Mouse (Mus musculus): ENCODE measurements at regions not wholly inside any gene's neighbourhood (a gene's known extent, or its start where the extent isn't known, plus 50 kb on each side); places are given as distances from the start of the nearest gene placed in this dataset.

DNA sequence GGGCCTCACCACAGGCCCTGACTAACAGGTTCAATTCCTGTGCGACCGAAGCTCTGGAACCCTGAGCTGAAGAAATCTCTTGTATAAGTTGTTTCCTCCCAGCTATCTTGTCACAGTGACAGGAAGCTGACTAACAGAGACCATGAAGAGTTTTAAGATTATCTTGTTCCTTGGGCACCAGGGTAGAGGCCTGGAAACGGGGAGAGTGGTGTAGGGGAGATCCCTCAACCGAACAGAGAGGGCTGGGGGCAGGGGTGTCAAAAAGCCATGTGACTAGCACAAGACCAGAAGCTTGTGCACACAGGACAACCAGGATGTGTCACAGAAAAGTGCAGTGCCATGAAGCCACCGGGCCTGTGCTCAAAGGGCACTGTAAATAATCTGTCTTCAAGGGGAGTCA is 67.7 kb upstream of the Slc38a2 start:
- WGBS: 88% methylated on average over 5 of the region's 5 CpGs
- Histone ChIP-seq H3K4me3 (replicated peaks) (no peak overlapping the region), H3K9ac (no peak overlapping the region), H3K27ac (no peak overlapping the region), H3K4me2 (no peak overlapping the region), H3K36me3 (no peaks in the 10 kb centered on the region), H3K9me3 (replicated peaks) (no peaks in the 10 kb centered on the region), H3K4me1 (peaks cover 27% of the 10 kb centered on the region), H3K27me3 (no peaks in the 10 kb centered on the region)
- no peak for ATAC-seq (replicated peaks; ENCODE audit: low FRiP score)

DNA sequence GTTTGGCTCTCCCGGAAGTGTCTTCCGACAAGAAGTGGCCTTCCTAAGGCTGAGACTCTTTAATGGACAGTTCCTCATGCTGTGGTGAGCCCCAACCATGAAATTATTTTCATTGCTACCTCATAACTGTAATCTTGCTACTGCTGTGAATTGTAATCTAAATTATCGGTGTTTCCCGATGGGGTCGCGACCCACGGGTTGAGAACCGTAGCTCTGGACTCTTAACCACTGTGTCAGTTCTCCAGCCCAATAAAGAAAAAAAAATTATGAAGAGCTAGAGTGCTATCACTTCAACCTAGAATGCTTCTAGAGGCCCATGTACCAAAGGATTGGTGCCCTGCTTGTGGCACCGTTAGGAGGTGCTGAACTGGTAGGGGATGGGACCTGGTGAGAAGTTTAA is 66.7 kb upstream of the Slc38a2 start:
- no peak for ATAC-seq (replicated peaks; ENCODE audit: low FRiP score)
- no peaks in the 10 kb centered on the region for H3K27me3 ChIP-seq
- H3K9me3 ChIP-seq (replicated peaks): no peaks in the 10 kb centered on the region
- no peak overlapping the region for H3K27ac ChIP-seq
- H3K4me2 ChIP-seq: no peak overlapping the region
- peaks cover 27% of the 10 kb centered on the region for H3K4me1 ChIP-seq
- H3K4me3 ChIP-seq (replicated peaks): no peak overlapping the region
- no peaks in the 10 kb centered on the region for H3K36me3 ChIP-seq
- H3K9ac ChIP-seq: no peak overlapping the region
- 93% methylated on average over 9 of the region's 9 CpGs for WGBS

DNA sequence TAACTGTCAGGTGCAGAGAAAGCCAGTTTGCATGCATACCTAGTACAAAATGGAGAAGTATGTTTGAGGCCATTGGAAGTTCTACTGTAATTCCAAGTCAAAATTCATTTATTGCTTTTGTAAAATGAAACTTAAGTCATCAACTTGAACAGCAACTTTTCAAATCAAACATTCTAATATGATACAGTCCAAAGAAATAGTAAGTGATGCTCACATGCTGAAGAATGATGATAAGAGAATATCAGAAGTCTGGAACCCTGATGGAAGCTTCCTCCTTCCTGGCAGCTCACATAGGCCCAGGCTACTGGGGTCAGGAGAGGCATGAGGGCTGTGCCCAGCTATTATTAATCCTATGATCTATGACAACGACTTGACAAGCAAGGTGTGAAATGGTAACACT is 64.1 kb upstream of the Slc38a2 start:
- no peaks in the 10 kb centered on the region for H3K36me3 ChIP-seq
- no peak overlapping the region for H3K4me3 ChIP-seq (replicated peaks)
- H3K27me3 ChIP-seq: no peaks in the 10 kb centered on the region
- no peak overlapping the region for H3K9ac ChIP-seq
- WGBS: 64% methylated on average over 1 of the region's 1 CpGs
- H3K9me3 ChIP-seq (replicated peaks): no peaks in the 10 kb centered on the region
- ATAC-seq (replicated peaks; ENCODE audit: low FRiP score): no peak
- no peak overlapping the region for H3K27ac ChIP-seq
- peaks cover 20% of the 10 kb centered on the region for H3K4me1 ChIP-seq
- H3K4me2 ChIP-seq: no peak overlapping the region

DNA sequence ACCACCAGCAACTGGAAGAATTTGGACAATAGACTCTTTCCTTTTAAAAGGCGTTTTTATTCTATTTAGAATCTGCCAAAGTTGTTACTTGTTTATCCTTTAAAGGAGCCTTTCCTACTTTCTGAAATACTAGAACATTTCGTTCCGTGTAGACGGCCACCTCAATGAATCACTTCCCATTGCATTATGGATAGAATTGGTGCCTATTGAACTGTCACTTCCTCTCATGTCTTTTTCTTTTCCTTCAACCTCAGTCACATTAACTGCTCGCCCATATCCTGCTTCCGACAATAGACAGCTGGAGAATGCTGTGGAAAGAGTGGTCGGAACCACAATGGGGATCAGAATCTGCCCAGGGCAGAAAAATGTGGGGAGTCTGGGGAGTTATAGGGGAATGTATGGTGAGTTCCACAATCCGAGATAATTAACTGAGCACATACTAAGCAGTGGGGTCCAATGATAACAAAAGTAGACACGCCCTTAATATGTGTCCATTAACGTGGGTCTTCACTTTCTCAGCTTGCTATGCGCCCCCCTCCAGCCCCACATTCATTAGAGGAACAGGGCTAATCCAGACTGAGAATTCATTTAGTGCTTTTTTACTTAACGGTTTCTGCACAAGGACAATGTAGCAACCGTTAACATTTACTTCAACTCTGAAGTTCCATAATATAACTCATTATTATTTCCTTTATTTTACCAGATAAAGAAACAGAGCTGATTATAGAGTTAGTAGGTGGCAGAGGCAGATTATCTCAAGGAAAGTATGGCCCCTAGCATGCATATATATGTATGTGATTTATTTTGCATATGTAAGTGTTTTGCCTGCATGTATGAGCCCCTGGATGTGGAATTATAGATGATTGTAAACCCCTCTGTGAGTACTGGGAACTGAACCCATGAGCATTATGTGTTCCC is 59.8 kb upstream of the Slc38a2 start:
- H3K36me3 ChIP-seq: no peaks in the 10 kb centered on the region
- no peak overlapping the region for H3K4me3 ChIP-seq (replicated peaks)
- peak overlapping the region; percentile 54; the same call in 1 of the 2 replicates for H3K27ac ChIP-seq
- no peaks in the 10 kb centered on the region for H3K27me3 ChIP-seq
- H3K9me3 ChIP-seq (replicated peaks): no peaks in the 10 kb centered on the region
- no peak for ATAC-seq (replicated peaks; ENCODE audit: low FRiP score)
- 68% methylated on average over 13 of the region's 13 CpGs for WGBS
- no peak overlapping the region for H3K9ac ChIP-seq
- peaks cover 34% of the 10 kb centered on the region for H3K4me1 ChIP-seq
- H3K4me2 ChIP-seq: no peak overlapping the region

DNA sequence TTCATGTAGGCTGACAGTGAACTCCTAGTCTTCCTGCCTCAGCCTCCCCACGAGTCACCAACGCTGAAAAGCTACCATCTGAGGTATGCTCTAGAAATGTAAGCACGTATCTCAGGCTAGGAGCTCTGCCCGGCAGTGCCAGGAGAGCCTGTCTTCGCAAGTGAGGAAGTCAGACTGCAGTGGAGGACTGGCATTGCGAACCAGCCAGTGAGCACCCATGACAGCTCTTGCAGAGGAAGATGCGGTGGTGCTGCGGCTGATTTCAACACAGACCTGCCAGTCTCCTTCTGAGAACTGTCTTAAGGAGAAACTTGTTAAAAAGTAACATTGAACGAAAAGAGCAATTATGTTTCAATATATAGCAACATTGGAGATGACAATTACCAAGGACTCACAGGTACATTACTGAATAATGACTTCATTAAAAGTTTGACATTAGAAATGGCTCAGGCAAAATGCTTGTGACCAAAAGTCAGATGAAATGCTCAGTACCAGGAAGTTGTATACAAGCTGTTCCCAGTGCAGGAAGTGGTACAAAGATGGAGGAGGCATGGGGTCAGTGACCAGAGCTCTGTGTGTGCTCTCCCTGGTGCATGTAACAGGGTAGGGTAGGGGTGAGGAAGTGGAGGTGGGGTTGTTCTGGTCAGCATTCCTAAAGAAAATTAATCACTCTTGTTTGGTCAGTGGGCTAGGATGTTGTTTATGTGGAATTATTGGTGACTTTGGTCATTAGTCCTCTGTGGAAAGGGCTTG is 58.1 kb upstream of the Slc38a2 start:
- whole genome bisulfite sequencing: 79% methylated on average over 9 of the region's 9 CpGs
- Histone ChIP-seq H3K27me3 (no peaks in the 10 kb centered on the region), H3K4me1 (peaks cover 34% of the 10 kb centered on the region), H3K27ac (peak overlapping the region; percentile 41; the same call in 1 of the 2 replicates), H3K4me3 (replicated peaks) (no peak overlapping the region), H3K4me2 (no peak overlapping the region), H3K9me3 (replicated peaks) (no peaks in the 10 kb centered on the region), H3K9ac (no peak overlapping the region), H3K36me3 (no peaks in the 10 kb centered on the region)
- no peak for ATAC-seq (replicated peaks; ENCODE audit: low FRiP score)

DNA sequence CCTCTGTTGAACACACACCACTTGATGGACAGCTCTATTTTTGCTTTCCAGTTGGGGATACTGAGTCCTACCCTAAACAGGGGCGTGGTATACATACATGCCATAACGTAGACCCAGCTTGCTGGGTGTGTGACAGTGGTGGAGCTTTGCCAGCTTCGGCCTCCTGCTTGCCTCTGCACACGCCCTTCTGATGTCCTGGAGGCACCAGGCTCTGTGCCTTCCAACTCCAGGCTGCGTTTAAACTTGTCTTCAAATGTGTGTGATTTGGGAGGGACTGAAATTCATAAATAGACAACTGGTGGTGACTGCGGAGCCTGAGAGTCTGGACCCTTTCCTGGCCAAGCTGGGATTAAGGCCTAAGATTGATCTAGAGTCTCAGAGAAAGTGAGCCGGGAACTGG is 56.9 kb upstream of the Slc38a2 start:
- no peak for ATAC-seq (replicated peaks; ENCODE audit: low FRiP score)
- no peak overlapping the region for H3K9ac ChIP-seq
- H3K27ac ChIP-seq: peak overlapping the region; percentile 27; the same call in 1 of the 2 replicates
- no peaks in the 10 kb centered on the region for H3K9me3 ChIP-seq (replicated peaks)
- H3K4me3 ChIP-seq (replicated peaks): no peak overlapping the region
- H3K4me1 ChIP-seq: peaks cover 34% of the 10 kb centered on the region
- no peak overlapping the region for H3K4me2 ChIP-seq
- H3K36me3 ChIP-seq: no peaks in the 10 kb centered on the region
- WGBS: 69% methylated on average over 7 of the region's 7 CpGs
- no peaks in the 10 kb centered on the region for H3K27me3 ChIP-seq

DNA sequence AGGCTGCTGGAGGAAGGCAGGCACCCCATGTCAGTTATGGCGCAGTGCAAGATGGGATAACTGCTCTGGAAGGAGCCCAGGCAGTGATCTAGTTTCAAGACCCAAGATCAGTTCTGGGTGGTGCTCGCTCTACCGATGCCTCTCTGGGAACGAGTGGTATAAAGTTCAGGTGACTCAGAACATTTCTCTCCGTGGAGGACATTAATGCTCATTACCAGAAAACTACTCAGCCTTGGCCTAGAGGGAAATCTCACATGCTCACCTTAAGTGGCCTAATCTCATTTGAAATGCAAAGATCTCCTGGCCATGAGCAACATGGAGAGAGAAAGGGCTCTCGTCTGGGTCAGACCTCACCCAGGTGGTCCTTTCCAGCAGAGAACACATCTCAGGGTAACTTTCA is 56.4 kb upstream of the Slc38a2 start:
- Histone ChIP-seq H3K36me3 (no peaks in the 10 kb centered on the region), H3K4me2 (no peak overlapping the region), H3K4me1 (peaks cover 34% of the 10 kb centered on the region), H3K27me3 (no peaks in the 10 kb centered on the region), H3K9ac (no peak overlapping the region), H3K4me3 (replicated peaks) (no peak overlapping the region), H3K27ac (no peak overlapping the region), H3K9me3 (replicated peaks) (no peaks in the 10 kb centered on the region)
- WGBS: 63% methylated on average over 6 of the region's 6 CpGs
- ATAC-seq (replicated peaks; ENCODE audit: low FRiP score): no peak

DNA sequence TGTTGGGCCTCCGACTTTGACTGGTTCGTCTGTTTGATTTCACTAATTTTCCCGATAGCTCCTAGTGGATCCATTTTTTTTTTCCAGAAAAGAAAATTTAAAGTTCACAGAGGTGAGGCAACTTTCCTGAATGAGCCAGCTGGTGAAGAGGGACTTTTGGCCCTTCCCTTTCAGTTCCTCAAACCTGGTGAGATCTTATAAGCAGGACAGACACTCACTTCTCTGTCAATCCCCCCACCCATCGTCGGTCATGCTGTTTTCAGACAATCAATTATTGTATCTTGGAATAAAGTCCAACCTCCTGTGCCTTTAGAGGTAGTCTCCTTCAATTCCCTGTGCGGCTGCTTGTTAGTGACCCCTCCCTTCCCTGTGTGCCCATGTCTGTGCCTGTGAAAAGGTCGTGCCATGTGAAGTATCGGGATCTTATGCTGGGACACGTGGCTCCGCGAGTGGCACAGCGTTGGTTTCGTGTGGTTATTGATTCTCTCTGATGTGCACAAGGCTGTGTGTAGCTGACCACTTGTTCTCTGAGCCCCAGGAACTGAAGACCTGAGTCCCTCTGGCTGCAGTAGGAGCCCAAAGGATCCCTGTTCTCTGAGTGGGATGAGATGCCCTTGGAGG is 55.9 kb upstream of the Slc38a2 start:
- no peak for ATAC-seq (replicated peaks; ENCODE audit: low FRiP score)
- H3K27me3 ChIP-seq: no peaks in the 10 kb centered on the region
- H3K9ac ChIP-seq: no peak overlapping the region
- H3K9me3 ChIP-seq (replicated peaks): no peaks in the 10 kb centered on the region
- H3K4me3 ChIP-seq (replicated peaks): no peak overlapping the region
- WGBS: 93% methylated on average over 13 of the region's 13 CpGs
- H3K4me1 ChIP-seq: peaks cover 34% of the 10 kb centered on the region
- no peaks in the 10 kb centered on the region for H3K36me3 ChIP-seq
- no peak overlapping the region for H3K4me2 ChIP-seq
- no peak overlapping the region for H3K27ac ChIP-seq

DNA sequence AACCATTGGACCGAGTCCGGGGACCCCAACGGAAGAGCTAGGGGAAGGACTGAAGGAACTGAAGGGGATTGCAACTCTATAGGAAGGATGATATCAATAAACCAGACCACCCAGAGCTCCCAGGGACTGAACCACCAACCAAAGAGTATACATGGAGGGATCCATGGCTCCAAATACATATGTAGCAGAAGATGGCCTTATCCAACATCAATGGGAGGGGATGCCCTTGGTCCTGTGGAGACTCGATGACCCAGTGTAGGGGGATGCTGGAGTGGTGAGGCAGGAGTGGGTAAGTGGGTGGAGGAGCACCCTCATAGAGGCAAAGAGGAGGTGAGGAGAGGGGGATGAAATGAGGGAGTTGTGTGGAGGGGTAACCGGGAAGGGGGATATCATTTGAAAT is 54.5 kb upstream of the Slc38a2 start:
- H3K4me1 ChIP-seq: peaks cover 27% of the 10 kb centered on the region
- H3K36me3 ChIP-seq: no peaks in the 10 kb centered on the region
- no peaks in the 10 kb centered on the region for H3K9me3 ChIP-seq (replicated peaks)
- no peaks in the 10 kb centered on the region for H3K27me3 ChIP-seq
- H3K4me2 ChIP-seq: no peak overlapping the region
- WGBS: 94% methylated on average over 5 of the region's 5 CpGs
- no peak overlapping the region for H3K4me3 ChIP-seq (replicated peaks)
- ATAC-seq (replicated peaks; ENCODE audit: low FRiP score): no peak
- no peak overlapping the region for H3K27ac ChIP-seq
- no peak overlapping the region for H3K9ac ChIP-seq

DNA sequence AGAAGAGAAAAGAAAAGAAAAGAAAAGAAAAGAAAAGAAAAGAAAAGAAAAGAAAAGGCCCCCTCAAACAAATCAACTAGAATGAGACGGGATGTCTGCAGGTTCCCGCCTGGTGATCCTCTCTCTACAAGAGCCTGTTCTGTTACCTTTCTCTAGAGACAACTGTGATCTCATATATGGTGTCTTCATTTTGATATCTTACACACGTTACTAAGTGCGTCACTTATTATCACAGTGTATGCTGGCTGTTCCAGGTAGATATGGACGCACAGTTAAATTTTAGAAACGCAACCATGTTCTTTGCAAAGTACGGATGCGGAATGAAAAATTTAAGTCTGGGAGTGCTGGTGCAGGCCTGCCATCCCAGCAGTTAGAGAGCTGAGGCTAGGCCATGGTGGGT is 53.2 kb upstream of the Slc38a2 start:
- Histone ChIP-seq H3K4me2 (no peak overlapping the region), H3K27me3 (no peaks in the 10 kb centered on the region), H3K9me3 (replicated peaks) (no peaks in the 10 kb centered on the region), H3K4me1 (peaks cover 15% of the 10 kb centered on the region), H3K9ac (no peak overlapping the region), H3K4me3 (replicated peaks) (no peak overlapping the region), H3K27ac (no peak overlapping the region), H3K36me3 (no peaks in the 10 kb centered on the region)
- no peak for ATAC-seq (replicated peaks; ENCODE audit: low FRiP score)
- WGBS: 96% methylated on average over 8 of the region's 8 CpGs

DNA sequence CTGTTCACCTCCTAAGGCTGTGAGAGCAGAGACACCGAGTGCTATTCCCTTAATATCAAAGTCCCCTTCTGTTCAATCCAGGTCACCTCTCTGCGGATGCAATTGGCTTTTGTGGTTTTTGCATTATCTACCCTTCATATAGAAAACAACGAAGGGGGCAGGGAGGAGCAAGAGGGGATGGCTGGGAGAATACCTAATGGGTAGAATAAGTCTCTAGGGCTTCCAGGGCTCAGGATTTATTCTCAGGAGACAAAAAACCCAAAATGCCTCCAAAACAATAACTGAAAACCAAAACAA is 52.5 kb upstream of the Slc38a2 start:
- H3K4me1 ChIP-seq: peaks cover 12% of the 10 kb centered on the region; the same call in 1 of the 2 replicates
- 89% methylated on average over 3 of the region's 3 CpGs for WGBS

More for the DNA sequence above, 52.5 kb upstream of the Slc38a2 start:
- H3K4me3 ChIP-seq (replicated peaks): no peak overlapping the region
- H3K9ac ChIP-seq: no peak overlapping the region
- no peak overlapping the region for H3K27ac ChIP-seq
- H3K9me3 ChIP-seq (replicated peaks): no peaks in the 10 kb centered on the region
- no peak for ATAC-seq (replicated peaks; ENCODE audit: low FRiP score)
- no peaks in the 10 kb centered on the region for H3K36me3 ChIP-seq
- H3K27me3 ChIP-seq: no peaks in the 10 kb centered on the region
- no peak overlapping the region for H3K4me2 ChIP-seq
